In the genomic region with DNA sequence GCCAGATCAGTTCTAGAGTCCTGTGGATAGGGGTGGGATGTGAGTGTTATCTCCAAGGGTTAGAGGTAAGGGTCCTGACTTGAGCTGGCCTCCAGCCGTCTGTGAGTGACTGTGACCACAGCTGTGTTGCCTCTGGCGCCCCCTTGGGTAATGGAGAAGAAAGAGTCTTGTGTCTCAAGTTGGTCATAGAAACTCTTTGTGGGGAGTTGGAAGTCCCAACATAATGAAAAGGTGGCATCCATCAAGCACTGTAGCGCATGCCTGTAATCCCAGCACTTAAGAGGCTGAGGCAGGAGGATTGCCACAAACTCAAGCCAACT, we compare ENCODE assay signal across 24 mouse cellular contexts. TPM values are rescaled to one million over a fixed set of nuclear protein-coding genes. Genes with fewer than 3 reads are reported as not detected.
DNase-seq lines count a peak whose midpoint lies in the region; ATAC-seq and TF ChIP-seq lines count a peak whose summit lies in the region.
"Had no signal": no experiment of that assay in that cellular context is flagged by ENCODE, and none has a peak within 500 bp of the region (broad histone marks: within the 10 kb centered on the region; RNA-seq: fewer than 3 reads in every experiment).

No protein-coding gene starts in this region.

- peaks cover 5% of the 10 kb centered on the region; the same call in 1 of the 2 replicates for H3K27me3 ChIP-seq in lung, embryonic 14.5 days (ENCODE audit: insufficient read depth, low read length)
- peaks cover 93% of the 10 kb centered on the region for H3K27me3 ChIP-seq in forebrain, embryonic 12.5 days

- intact Hi-C loops in gastrocnemius, adult 2 months (cut with DNase I): loop anchor here (10.0 kb wide), 1 partner anchor 288 kb away; no protein-coding TSS in a partner anchor

- no peaks in the 10 kb centered on the region for H3K9me3 ChIP-seq in lung, embryonic 14.5 days (ENCODE audit: low read depth, low read length)
- H3K9me3 ChIP-seq in forebrain, embryonic 12.5 days: no peaks in the 10 kb centered on the region
- H3K9me3 ChIP-seq: forebrain, embryonic 15.5 days; hindbrain, embryonic 12.5 days; liver, embryonic 13.5 days; midbrain, embryonic 15.5 days had no signal

- no peak; the same call in 1 of the 2 replicates for TF ChIP-seq CTCF in gastrocnemius, adult 2 months (IDR thresholded peaks at IDR 0.05)
- TF ChIP-seq CTCF in lung, embryonic 14.5 days (IDR thresholded peaks at IDR 0.05; ENCODE audit: low read depth): no peak; the same call in 1 of the 2 replicates

- no peak overlapping the region for H3K9ac ChIP-seq in lung, embryonic 14.5 days
- H3K9ac ChIP-seq in forebrain, embryonic 12.5 days: no peak overlapping the region
- H3K9ac ChIP-seq: forebrain, embryonic 15.5 days; hindbrain, embryonic 12.5 days; liver, embryonic 13.5 days; midbrain, embryonic 15.5 days had no signal

- H3K36me3 ChIP-seq in lung, embryonic 14.5 days (ENCODE audit: insufficient read depth): no peaks in the 10 kb centered on the region
- H3K36me3 ChIP-seq in forebrain, embryonic 12.5 days (replicated peaks): no peaks in the 10 kb centered on the region
- H3K36me3 ChIP-seq: forebrain, embryonic 15.5 days; hindbrain, embryonic 12.5 days; liver, embryonic 13.5 days; midbrain, embryonic 15.5 days had no signal

- DNase-seq in gastrocnemius, adult 2 months: no peak
- no peak for DNase-seq in gastrocnemius, postnatal 10 days
- DNase-seq in lung, embryonic 14.5 days: peak; percentile 40
- DNase-seq in lung, postnatal 25 days (ENCODE audit: low spot score): no peak
- DNase-seq in 416B (ENCODE audit: low read depth) (peak; percentile 57), MN1 (ENCODE audit: low spot score) (no peak)
- DNase-seq: layer of hippocampus, postnatal 36 days; liver, embryonic 13.5 days; right cerebral cortex, adult 18-20 months had no signal

- H3K4me3 ChIP-seq in gastrocnemius, adult 2 months: no peak overlapping the region; the same call in 1 of the 2 replicates
- no peak overlapping the region for H3K4me3 ChIP-seq in lung, embryonic 14.5 days (ENCODE audit: low read depth, low read length)
- H3K4me3 ChIP-seq in forebrain, embryonic 12.5 days (replicated peaks): no peak overlapping the region
- H3K4me3 ChIP-seq: erythroblast, embryonic 14.5 days; forebrain, embryonic 15.5 days; hindbrain, embryonic 12.5 days; liver, embryonic 13.5 days; midbrain, embryonic 15.5 days had no signal

- no peak for ATAC-seq in lung, embryonic 14.5 days (ENCODE audit: insufficient read depth)
- peak; percentile 19; the same call in 1 of the 2 replicates for ATAC-seq in common myeloid progenitor, adult 5-6 weeks (replicated peaks; ENCODE audit: low read depth, poor library complexity, severe bottlenecking)
- ATAC-seq in forebrain, embryonic 12.5 days (ENCODE audit: low FRiP score): no peak
- ATAC-seq: forebrain, embryonic 15.5 days; intestine, embryonic 16.5 days; midbrain, embryonic 15.5 days had no signal

- no peak overlapping the region for H3K4me2 ChIP-seq in lung, embryonic 14.5 days
- no peak overlapping the region for H3K4me2 ChIP-seq in forebrain, embryonic 12.5 days
- H3K4me2 ChIP-seq: forebrain, embryonic 15.5 days; hindbrain, embryonic 12.5 days; liver, embryonic 13.5 days; midbrain, embryonic 15.5 days had no signal

- 49% methylated on average over 3 of the region's 3 CpGs for WGBS in lung, embryonic 14.5 days
- 47% methylated on average over 3 of the region's 3 CpGs for WGBS in forebrain, embryonic 12.5 days

- peak overlapping the region; percentile 98 for H3K27ac ChIP-seq in gastrocnemius, adult 2 months
- H3K27ac ChIP-seq in lung, embryonic 14.5 days (ENCODE audit: low read depth): no peak overlapping the region
- no peak overlapping the region for H3K27ac ChIP-seq in forebrain, embryonic 12.5 days
- H3K27ac ChIP-seq: forebrain, embryonic 15.5 days; hindbrain, embryonic 12.5 days; kidney, postnatal 0 days; liver, embryonic 13.5 days; midbrain, embryonic 15.5 days had no signal

- H3K4me1 ChIP-seq in lung, embryonic 14.5 days (ENCODE audit: insufficient read depth): peaks cover 15% of the 10 kb centered on the region
- peaks cover 19% of the 10 kb centered on the region for H3K4me1 ChIP-seq in forebrain, embryonic 12.5 days

RNA-seq across cellular contexts. Expression of gene Gpr157, which starts 5.4 kb away (rescaled TPM):
- total RNA-seq in gastrocnemius, adult 2 months (2021): 10 to 100 TPM; 41.7 to 51.3 TPM
- 10 to 100 TPM; 18.8 to 19.2 TPM for total RNA-seq in gastrocnemius, postnatal 10 days (2021)
- polyA plus RNA-seq in lung, embryonic 14.5 days (2014; fragmentation: Nextera tagmentation; extraction: Ambion mirVana): 1.4 and 1.5 TPM in 2 replicates
- total RNA-seq in common myeloid progenitor, adult 5-6 weeks (2017): 1.7 and 2.0 TPM in 2 replicates
- polyA plus RNA-seq in forebrain, embryonic 12.5 days (2016; fragmentation: Nextera tagmentation; extraction: Ambion mirVana): 0.32 and 0.54 TPM in 2 replicates

RNA-seq across cellular contexts. Expression of gene Slc2a5, which starts 26.5 kb away (rescaled TPM):
- not detected for total RNA-seq in gastrocnemius, adult 2 months (2021)
- 1 to 10 TPM; 2.0 to 2.4 TPM for total RNA-seq in gastrocnemius, postnatal 10 days (2021)
- 0.60 and 0.70 TPM in 2 replicates for polyA plus RNA-seq in lung, embryonic 14.5 days (2014; fragmentation: Nextera tagmentation; extraction: Ambion mirVana)
- total RNA-seq in common myeloid progenitor, adult 5-6 weeks (2017): not detected in 2 replicates
- polyA plus RNA-seq in forebrain, embryonic 12.5 days (2016; fragmentation: Nextera tagmentation; extraction: Ambion mirVana): 1.1 and 1.3 TPM in 2 replicates
- total RNA-seq: neutrophil, adult 5-6 weeks had no signal
- polyA plus RNA-seq: erythroblast, embryonic 14.5 days had no signal

RNA-seq across cellular contexts. Expression of gene Slc2a7, which starts 56.2 kb away (rescaled TPM):
- not detected for total RNA-seq in gastrocnemius, adult 2 months (2021)
- not detected for total RNA-seq in gastrocnemius, postnatal 10 days (2021)
- polyA plus RNA-seq in lung, embryonic 14.5 days (2014; fragmentation: Nextera tagmentation; extraction: Ambion mirVana): not detected in 2 replicates
- total RNA-seq in common myeloid progenitor, adult 5-6 weeks (2017): not detected in 2 replicates
- not detected in 2 replicates for polyA plus RNA-seq in forebrain, embryonic 12.5 days (2016; fragmentation: Nextera tagmentation; extraction: Ambion mirVana)
- total RNA-seq: adrenal gland, postnatal 36 days; layer of hippocampus, adult 18-20 months; layer of hippocampus, postnatal 36 days; left cerebral cortex, postnatal 36 days; neutrophil, adult 5-6 weeks had no signal
- polyA plus RNA-seq: embryonic facial prominence, embryonic 11.5 days; erythroblast, embryonic 14.5 days; forebrain, embryonic 15.5 days; heart, embryonic 16.5 days; hindbrain, embryonic 12.5 days; kidney, postnatal 0 days; liver, embryonic 13.5 days; midbrain, embryonic 15.5 days; urinary bladder, adult 2 months had no signal

Comparison
In these comparisons a context has a peak if more than half of its experiments do, and no peak if none do; other contexts are left out.
1. DNase-seq: peak in lung, embryonic 14.5 days (single experiment) and 416B (single experiment); none in gastrocnemius, adult 2 months (single experiment), gastrocnemius, postnatal 10 days (single experiment), lung, postnatal 25 days (single experiment) and MN1 (single experiment).